Mouse (Mus musculus) limb, embryonic 12.5 days (tissue): ENCODE measurements around the gene Gldc. TPM values are rescaled to one million over a fixed set of nuclear protein-coding genes. Genes with fewer than 3 reads are reported as not detected.

ENCODE experiments used
- ATAC-seq: fragments of 200-750 bp; cut with Nextera tagmentation; 2 replicates; pipeline ENCODE4 v1.8.0; 2017; ENCODE audit warnings: low read depth, moderate TSS enrichment; ENCODE audit not compliant: insufficient number of reproducible peaks, insufficient read depth, low FRiP score, low TSS enrichment
- H3K27ac ChIP-seq: fragments of 300-500 bp; sonication (generic); 2 replicates; pipeline ENCODE4 v1.5.1; 2016; ENCODE audit warnings: mild to moderate bottlenecking, moderate library complexity
- H3K27me3 ChIP-seq: fragments of 300-500 bp; sonication (generic); 2 replicates; pipeline ENCODE4 v1.6.1; 2016; ENCODE audit warnings: mild to moderate bottlenecking, moderate library complexity
- H3K36me3 ChIP-seq: fragments of 300-500 bp; sonication (generic); 2 replicates; pipeline ENCODE4 v1.6.1; 2016; ENCODE audit warnings: mild to moderate bottlenecking, moderate library complexity
- H3K4me1 ChIP-seq: fragments of 300-500 bp; sonication (generic); replicated peaks from 2 replicates; pipeline ENCODE4 v1.6.1; 2016
- H3K4me2 ChIP-seq: fragments of 300-500 bp; sonication (generic); 2 replicates; pipeline ENCODE4 v1.6.1; 2016; ENCODE audit warnings: mild to moderate bottlenecking, moderate library complexity
- H3K4me3 ChIP-seq: fragments of 300-500 bp; sonication (generic); replicated peaks from 2 replicates; pipeline ENCODE4 v1.5.1; 2016; ENCODE audit warnings: mild to moderate bottlenecking
- H3K9ac ChIP-seq: fragments of 300-500 bp; sonication (generic); replicated peaks from 2 replicates; pipeline ENCODE4 v1.6.1; 2016; ENCODE audit warnings: mild to moderate bottlenecking, moderate library complexity
- H3K9me3 ChIP-seq: fragments of 300-500 bp; sonication (generic); 2 replicates; pipeline ENCODE4 v1.6.1; 2016; ENCODE audit warnings: mild to moderate bottlenecking, moderate library complexity
- WGBS: fragments of 180-500 bp; shearing (Covaris S2); methylation state at CpG from one replicate; pipeline ENCODE4 v1.1.7; 2016; 5-methylcytosine and 5-hydroxymethylcytosine counted together
- polyA plus RNA-seq: library from polyadenylated mRNA; unstranded; fragments of >200 nt; fragmentation: Nextera tagmentation; extraction: Ambion mirVana; gene quantifications from 2 replicates; pipeline ENCODE4 v1.2.1, GENCODE M21; 2016

The Gldc gene
- polyA plus RNA-seq, 1 experiment from 2014 or later = 4.6 TPM

GRCm38 (mm10) chr19:30187232-30187631, 12.0 kb upstream of the Gldc start:
- Histone ChIP-seq H3K9me3 (peaks cover 10% of the 10 kb centered on the region), H3K36me3 (no peaks in the 10 kb centered on the region), H3K27me3 (no peaks in the 10 kb centered on the region), H3K4me2 (no peak overlapping the region), H3K27ac (no peak overlapping the region), H3K4me3 (no peak overlapping the region), H3K4me1 (no peaks in the 10 kb centered on the region), H3K9ac (no peak overlapping the region)
- WGBS = 81% methylated on average over 2 of the region's 2 CpGs
- no peak for ATAC-seq

- no peak for ATAC-seq
- no peak overlapping the region for H3K27ac ChIP-seq
- WGBS = 79% methylated on average over 2 of the region's 2 CpGs
- no peaks in the 10 kb centered on the region for H3K4me1 ChIP-seq
- H3K27me3 ChIP-seq = no peaks in the 10 kb centered on the region
- no peaks in the 10 kb centered on the region for H3K36me3 ChIP-seq
- no peak overlapping the region for H3K9ac ChIP-seq
- no peak overlapping the region for H3K4me2 ChIP-seq
- no peak overlapping the region for H3K4me3 ChIP-seq
- peaks cover 10% of the 10 kb centered on the region for H3K9me3 ChIP-seq
These were observed 10.3 kb upstream of the Gldc start for GRCm38 (mm10) chr19:30185536-30185935.

DNA sequence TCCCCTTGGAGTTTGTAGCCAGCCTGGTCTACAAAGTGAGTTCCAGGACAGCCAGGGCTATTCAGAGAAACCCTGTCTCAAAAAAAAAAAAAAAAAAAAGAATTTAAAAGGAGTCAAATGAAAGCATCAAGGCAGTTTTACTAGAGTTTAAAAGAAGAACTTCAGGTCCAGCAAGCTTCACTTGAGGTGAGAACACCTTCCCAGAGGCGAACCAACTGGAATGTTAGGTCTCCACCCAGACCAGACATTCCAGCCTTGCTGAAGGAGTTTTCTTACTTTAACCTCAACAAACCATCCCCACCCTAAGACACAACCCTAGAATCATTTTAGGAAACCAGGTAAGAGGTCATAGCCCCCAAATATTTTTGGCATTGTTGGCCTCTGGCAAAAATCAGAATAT, 4.8 kb upstream of the Gldc start:
- 0 out of 2 replicates have a peak, but pooled peaks cover 3% of the 10 kb centered on the region for H3K4me1 ChIP-seq
- H3K36me3 ChIP-seq = no peaks in the 10 kb centered on the region
- 73% methylated on average over 1 of the region's 1 CpGs for WGBS
- H3K4me3 ChIP-seq = no peak overlapping the region
- peaks cover 5% of the 10 kb centered on the region; the same call in 1 of the 2 replicates for H3K9me3 ChIP-seq
- ATAC-seq = no peak
- H3K9ac ChIP-seq = no peak overlapping the region
- H3K27ac ChIP-seq = no peak overlapping the region
- H3K4me2 ChIP-seq = no peak overlapping the region
- peaks cover 13% of the 10 kb centered on the region for H3K27me3 ChIP-seq

DNA sequence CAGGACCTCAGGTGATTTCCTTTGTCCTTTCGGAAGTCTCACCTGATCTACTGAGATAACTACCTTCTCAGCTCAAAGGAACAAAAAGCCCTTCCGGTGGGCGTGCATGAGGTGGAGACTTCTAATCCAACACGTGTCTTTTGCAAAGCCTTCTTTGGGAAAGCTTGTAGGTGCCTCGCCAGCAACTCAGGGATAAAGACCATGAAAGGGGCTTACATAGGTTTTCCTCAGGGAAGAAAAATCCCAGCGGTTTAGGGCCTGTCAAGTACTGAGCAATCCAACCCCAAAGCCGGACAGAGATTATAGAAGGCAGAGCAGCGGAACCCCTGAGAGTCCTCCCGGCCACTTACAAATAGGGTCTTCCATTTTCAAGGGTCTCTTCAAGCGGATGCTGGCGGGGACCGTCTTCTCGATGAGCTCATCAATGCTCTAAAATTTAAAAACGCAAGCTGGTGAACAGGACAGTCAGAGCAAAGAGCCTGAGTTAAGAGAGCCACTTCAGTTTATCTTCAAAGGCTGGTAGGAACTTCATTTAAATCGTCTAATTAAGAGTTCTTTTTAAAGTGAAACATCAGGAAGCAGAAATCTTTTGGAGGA, 1.1 kb downstream of the Gldc start:
- Histone ChIP-seq H3K4me1 (0 out of 2 replicates have a peak, but pooled peaks cover 3% of the 10 kb centered on the region), H3K27ac (no peak overlapping the region), H3K9ac (no peak overlapping the region), H3K27me3 (peaks cover 34% of the 10 kb centered on the region), H3K4me3 (peak overlapping the region; percentile 66), H3K9me3 (peaks cover 5% of the 10 kb centered on the region; the same call in 1 of the 2 replicates), H3K4me2 (peak overlapping the region; percentile 100), H3K36me3 (no peaks in the 10 kb centered on the region)
- 4% methylated on average over 15 of the region's 15 CpGs for WGBS
- no peak for ATAC-seq

GRCm38 (mm10) chr19:30171346-30172055, 3.7 kb downstream of the Gldc start:
- peaks cover 34% of the 10 kb centered on the region for H3K27me3 ChIP-seq
- no peaks in the 10 kb centered on the region for H3K9me3 ChIP-seq
- no peak overlapping the region for H3K4me3 ChIP-seq
- WGBS = 87% methylated on average over 8 of the region's 8 CpGs
- H3K4me2 ChIP-seq = no peak overlapping the region
- H3K9ac ChIP-seq = no peak overlapping the region
- no peak for ATAC-seq
- H3K4me1 ChIP-seq = 0 out of 2 replicates have a peak, but pooled peaks cover 3% of the 10 kb centered on the region
- no peak overlapping the region for H3K27ac ChIP-seq
- no peaks in the 10 kb centered on the region for H3K36me3 ChIP-seq

DNA sequence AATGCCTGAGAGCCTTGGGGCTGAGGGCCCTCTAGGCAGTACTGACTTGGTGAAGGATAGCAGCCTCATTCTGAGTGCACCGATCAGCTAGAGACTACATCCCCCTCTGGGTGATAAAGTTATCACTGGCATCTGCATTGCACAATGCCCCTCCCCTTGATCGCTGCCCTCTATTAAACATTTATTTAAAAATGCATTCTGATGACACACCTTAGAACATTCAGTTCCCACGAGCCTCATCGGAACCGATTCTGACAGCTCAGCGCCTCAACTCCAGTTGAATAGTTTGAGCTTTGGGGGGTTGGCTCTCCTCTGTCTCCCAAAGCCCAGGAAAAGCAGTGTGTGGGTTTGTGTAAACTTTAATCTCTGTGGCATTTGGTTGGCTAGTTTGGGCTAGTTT, 4.9 kb downstream of the Gldc start:
- Histone ChIP-seq H3K4me1 (0 out of 2 replicates have a peak, but pooled peaks cover under 1% of the 10 kb centered on the region), H3K27me3 (peaks cover 24% of the 10 kb centered on the region), H3K4me3 (no peak overlapping the region), H3K9ac (no peak overlapping the region), H3K27ac (no peak overlapping the region), H3K4me2 (no peak overlapping the region), H3K36me3 (no peaks in the 10 kb centered on the region), H3K9me3 (no peaks in the 10 kb centered on the region)
- WGBS = 92% methylated on average over 6 of the region's 6 CpGs
- ATAC-seq = no peak

GRCm38 (mm10) chr19:30166801-30167505, 8.3 kb downstream of the Gldc start:
- WGBS = 88% methylated on average over 20 of the region's 20 CpGs

DNA sequence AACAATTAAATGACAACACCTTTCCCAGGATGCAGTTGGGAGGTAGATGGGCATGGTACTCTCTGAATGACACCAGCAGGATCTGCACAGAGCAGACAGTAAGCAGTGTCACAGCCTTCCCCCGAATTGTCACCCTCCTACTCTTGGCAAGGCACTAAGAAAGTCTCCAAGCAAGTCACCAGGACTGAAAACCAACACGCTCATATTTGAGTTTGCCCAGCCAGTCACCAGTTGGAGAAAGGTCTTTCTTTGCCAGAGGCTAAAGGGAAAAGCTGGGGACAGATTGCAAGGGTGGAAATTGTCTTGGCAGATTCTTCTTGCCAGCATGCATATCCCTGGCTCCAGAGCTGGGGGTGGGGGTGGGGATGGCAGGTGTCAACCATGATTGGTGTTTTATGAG, 11.0 kb downstream of the Gldc start:
- H3K27me3 ChIP-seq = no peaks in the 10 kb centered on the region
- ATAC-seq = no peak
- WGBS = 92% methylated on average over 2 of the region's 2 CpGs
- H3K27ac ChIP-seq = no peak overlapping the region
- no peak overlapping the region for H3K4me3 ChIP-seq
- H3K9ac ChIP-seq = no peak overlapping the region
- H3K36me3 ChIP-seq = no peaks in the 10 kb centered on the region
- H3K4me2 ChIP-seq = no peak overlapping the region
- H3K9me3 ChIP-seq = no peaks in the 10 kb centered on the region
- no peaks in the 10 kb centered on the region for H3K4me1 ChIP-seq

More at GRCm38 (mm10) chr19:30166801-30167505, 8.3 kb downstream of the Gldc start:
- H3K4me1 ChIP-seq = no peaks in the 10 kb centered on the region
- no peak overlapping the region for H3K27ac ChIP-seq
- no peaks in the 10 kb centered on the region for H3K36me3 ChIP-seq
- no peak overlapping the region for H3K4me2 ChIP-seq
- peaks cover 3% of the 10 kb centered on the region; the same call in 1 of the 2 replicates for H3K27me3 ChIP-seq
- H3K4me3 ChIP-seq = no peak overlapping the region
- H3K9ac ChIP-seq = no peak overlapping the region
- H3K9me3 ChIP-seq = no peaks in the 10 kb centered on the region
- no peak for ATAC-seq

- no peaks in the 10 kb centered on the region for H3K36me3 ChIP-seq
- ATAC-seq = no peak
- H3K9me3 ChIP-seq = no peaks in the 10 kb centered on the region
- no peaks in the 10 kb centered on the region for H3K27me3 ChIP-seq
- no peak overlapping the region for H3K27ac ChIP-seq
- no peak overlapping the region for H3K4me3 ChIP-seq
- 47% methylated on average over 5 of the region's 5 CpGs for WGBS
- no peak overlapping the region for H3K9ac ChIP-seq
- no peak overlapping the region for H3K4me2 ChIP-seq
- H3K4me1 ChIP-seq = peaks cover 4% of the 10 kb centered on the region; the same call in 1 of the 2 replicates
These were observed 12.4 kb downstream of the Gldc start for GRCm38 (mm10) chr19:30162808-30163207.

GRCm38 (mm10) chr19:30160021-30160420, 15.2 kb downstream of the Gldc start:
- Histone ChIP-seq H3K9ac (no peak overlapping the region), H3K4me2 (no peak overlapping the region), H3K4me1 (peaks cover 4% of the 10 kb centered on the region; the same call in 1 of the 2 replicates), H3K4me3 (no peak overlapping the region), H3K9me3 (no peaks in the 10 kb centered on the region), H3K36me3 (no peaks in the 10 kb centered on the region), H3K27ac (no peak overlapping the region), H3K27me3 (no peaks in the 10 kb centered on the region)
- no peak for ATAC-seq
- 24% methylated on average over 2 of the region's 2 CpGs for WGBS

DNA sequence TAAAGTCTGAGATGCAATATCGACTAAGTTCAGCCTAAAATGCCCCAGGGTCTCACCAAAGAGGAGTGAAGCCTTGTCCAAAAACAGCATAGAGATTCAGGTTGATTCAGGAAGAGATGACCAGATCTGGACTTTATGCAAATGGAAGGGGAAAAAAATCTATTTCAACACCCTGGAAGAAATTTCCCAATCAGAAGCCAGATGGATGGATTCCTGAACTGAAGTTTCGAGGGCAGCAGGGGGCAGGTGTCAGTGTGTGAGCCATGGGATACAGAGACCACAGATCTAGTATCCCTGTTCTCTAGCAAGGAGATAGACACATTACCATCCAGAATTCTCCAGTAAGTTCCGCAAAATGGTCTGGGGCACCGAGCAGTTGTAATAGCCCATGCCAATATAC, 17.0 kb downstream of the Gldc start:
- Histone ChIP-seq H3K4me2 (no peak overlapping the region), H3K4me1 (peaks cover 4% of the 10 kb centered on the region; the same call in 1 of the 2 replicates), H3K36me3 (no peaks in the 10 kb centered on the region), H3K27ac (no peak overlapping the region), H3K4me3 (no peak overlapping the region), H3K27me3 (no peaks in the 10 kb centered on the region), H3K9me3 (no peaks in the 10 kb centered on the region), H3K9ac (no peak overlapping the region)
- 74% methylated on average over 4 of the region's 4 CpGs for WGBS
- ATAC-seq = no peak
